Mouse (Mus musculus) heart, postnatal 10 days (tissue): ENCODE measurements around the gene Retreg3. TPM values are rescaled to one million over a fixed set of nuclear protein-coding genes. Genes with fewer than 3 reads are reported as not detected.
"Not testable (repeated sequence)": the region's sequence is repeated elsewhere in the genome, so short reads cannot be mapped to it uniquely, and the experiment has no call there.

Experiments
- DNase-seq, 2 experiments: peaks; one replicate each; pipeline ENCODE4 v3.0.0; 2021
- intact Hi-C: fragments of 180-260 bp; cut with DNase I; formaldehyde crosslinking; loops from one replicate; pipeline ENCODE4 v1.15.1; 2025
- total RNA-seq, 2 experiments: library from RNA; stranded (reverse); gene quantifications; 2 replicates each; pipeline ENCODE4 v1.2.3; 2021

The Retreg3 gene
- total RNA-seq, 2 experiments from 2014 or later, result 37.6 to 41.6 TPM

GRCm38 (mm10) chr11:101149178-101150105, 29.7 kb upstream of the Retreg3 start:
- peak; percentile 68 to 69 for DNase-seq
- intact Hi-C loops, result no loop called here

- intact Hi-C loops, result no loop called here
Observed at GRCm38 (mm10) chr11:101148751-101149150, 29.1 kb upstream of the Retreg3 start.

GRCm38 (mm10) chr11:101146377-101146776, 26.7 kb upstream of the Retreg3 start:
- intact Hi-C loops, result loop anchor here (2.0 kb wide), 1 partner anchor 22 kb away; no protein-coding TSS in a partner anchor

More at GRCm38 (mm10) chr11:101148751-101149150, 29.1 kb upstream of the Retreg3 start:
- DNase-seq, result no peak

GRCm38 (mm10) chr11:101143338-101144225, 23.9 kb upstream of the Retreg3 start:
- intact Hi-C loops, result no loop called here

More at GRCm38 (mm10) chr11:101146377-101146776, 26.7 kb upstream of the Retreg3 start:
- DNase-seq, result no peak

GRCm38 (mm10) chr11:101142215-101142967, 22.7 kb upstream of the Retreg3 start:
- no peak for DNase-seq
- intact Hi-C loops, result no loop called here

More at GRCm38 (mm10) chr11:101143338-101144225, 23.9 kb upstream of the Retreg3 start:
- DNase-seq, result peak in 1 of 2 experiments; percentile 45

GRCm38 (mm10) chr11:101141088-101141487, 21.4 kb upstream of the Retreg3 start:
- intact Hi-C loops, result no loop called here
- DNase-seq, result no peak

GRCm38 (mm10) chr11:101140164-101140819, 20.6 kb upstream of the Retreg3 start:
- intact Hi-C loops, result no loop called here
- DNase-seq, result peak; percentile 47 to 50

- peak; percentile 45 to 55 for DNase-seq
Observed at GRCm38 (mm10) chr11:101138536-101139181, 19.0 kb upstream of the Retreg3 start.

GRCm38 (mm10) chr11:101137000-101137399, 17.3 kb upstream of the Retreg3 start:
- intact Hi-C loops, result no loop called here
- no peak for DNase-seq

More at GRCm38 (mm10) chr11:101138536-101139181, 19.0 kb upstream of the Retreg3 start:
- intact Hi-C loops, result no loop called here

- intact Hi-C loops, result no loop called here
- peak in 1 of 2 experiments; percentile 37 for DNase-seq
Observed at GRCm38 (mm10) chr11:101134217-101134865, 14.6 kb upstream of the Retreg3 start.

GRCm38 (mm10) chr11:101133037-101133436, 13.3 kb upstream of the Retreg3 start:
- intact Hi-C loops, result no loop called here
- no peak for DNase-seq

- DNase-seq, result peak in 1 of 2 experiments; percentile 48
- intact Hi-C loops, result no loop called here
Observed at GRCm38 (mm10) chr11:101131701-101132100, 12.0 kb upstream of the Retreg3 start.

GRCm38 (mm10) chr11:101131187-101131586, 11.5 kb upstream of the Retreg3 start:
- intact Hi-C loops, result no loop called here
- no peak for DNase-seq

GRCm38 (mm10) chr11:101130056-101130756, 10.5 kb upstream of the Retreg3 start:
- intact Hi-C loops, result no loop called here

GRCm38 (mm10) chr11:101128996-101129577, 9.4 kb upstream of the Retreg3 start:
- intact Hi-C loops, result no loop called here
- DNase-seq, result peak in 1 of 2 experiments; percentile 38

More at GRCm38 (mm10) chr11:101130056-101130756, 10.5 kb upstream of the Retreg3 start:
- DNase-seq, result peak; percentile 87 to 88

- intact Hi-C loops, result no loop called here
- no peak for DNase-seq
Observed at GRCm38 (mm10) chr11:101127075-101127474, 7.4 kb upstream of the Retreg3 start.

GRCm38 (mm10) chr11:101125008-101125407, 5.3 kb upstream of the Retreg3 start:
- DNase-seq, intact Hi-C loops: not testable (repeated sequence)
